Mouse (Mus musculus): ENCODE results near the gene Ctnna3. TPM values are rescaled to one million over a fixed set of nuclear protein-coding genes. Genes with fewer than 3 reads are reported as not detected.

Gene Ctnna3
- polyA plus RNA-seq, 1 experiment from 2014 or later = 0.16 TPM

DNA sequence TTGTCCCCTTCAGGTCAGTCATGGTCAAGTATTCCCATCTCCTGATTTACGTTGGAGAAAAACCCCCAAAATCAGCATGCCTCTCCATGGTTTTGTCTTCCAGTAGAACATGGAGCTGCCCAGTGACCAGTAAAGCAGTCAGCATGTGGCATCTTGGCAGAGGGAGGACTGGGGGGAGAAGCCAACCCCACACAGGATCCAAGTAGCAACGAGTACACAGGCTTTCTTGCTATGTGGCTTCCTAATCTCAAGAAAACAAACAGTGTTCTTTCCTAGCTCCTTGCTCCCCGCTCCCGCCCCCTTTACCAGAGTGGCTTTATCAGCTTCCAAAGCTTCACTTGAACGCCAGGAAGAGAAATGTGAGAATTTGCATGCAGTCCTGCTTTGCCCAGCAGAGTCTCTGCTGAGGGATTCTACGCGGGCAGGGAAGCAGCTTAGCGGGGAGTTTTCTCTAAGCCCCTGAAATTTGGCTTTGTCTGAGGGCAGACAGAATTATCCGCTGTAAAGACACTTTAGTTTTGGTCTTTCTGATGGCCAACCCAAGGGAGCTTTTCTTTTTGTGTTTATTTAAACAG lies 380.2 kb downstream of the Ctnna3 start:
- H3K27ac ChIP-seq = no peak overlapping the region
- H3K27me3 ChIP-seq (ENCODE audit: poor library complexity, severe bottlenecking) = no peaks in the 10 kb centered on the region
- no peaks in the 10 kb centered on the region for H3K9me3 ChIP-seq
- H3K4me3 ChIP-seq = no peak overlapping the region
- 23% methylated on average over 9 of the region's 9 CpGs for WGBS
- no peaks in the 10 kb centered on the region for H3K36me3 ChIP-seq (replicated peaks)
- H3K4me1 ChIP-seq = peaks cover 4% of the 10 kb centered on the region; the same call in 1 of the 2 replicates
- DNase-seq (ENCODE audit: extremely low spot score, low spot score) = no peak

DNA sequence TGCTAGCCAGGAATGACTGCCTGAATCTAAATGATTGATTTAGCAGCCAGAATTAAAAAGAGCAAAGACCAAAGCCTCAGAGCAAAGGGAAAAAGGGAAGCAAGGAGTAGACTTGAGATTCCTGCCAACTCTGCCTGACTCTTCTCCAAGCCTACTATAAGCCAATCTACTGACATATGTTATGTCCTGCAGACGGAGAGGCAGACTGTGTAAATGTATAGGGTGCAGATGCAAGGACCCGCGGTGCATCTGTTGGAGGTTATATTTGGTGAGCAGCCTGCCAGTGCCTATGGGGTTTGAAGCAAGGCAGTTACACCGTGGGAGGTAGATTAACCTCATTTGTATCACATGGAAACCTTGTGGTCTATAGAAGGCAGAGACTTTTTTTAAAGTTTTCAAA lies 409.1 kb downstream of the Ctnna3 start:
- H3K4me1 ChIP-seq = no peaks in the 10 kb centered on the region
- no peak overlapping the region for H3K4me3 ChIP-seq
- WGBS = 92% methylated on average over 4 of the region's 4 CpGs
- DNase-seq (ENCODE audit: extremely low spot score, low spot score) = no peak
- H3K36me3 ChIP-seq (replicated peaks) = no peaks in the 10 kb centered on the region
- H3K27me3 ChIP-seq (ENCODE audit: poor library complexity, severe bottlenecking) = no peaks in the 10 kb centered on the region
- H3K9me3 ChIP-seq = no peaks in the 10 kb centered on the region
- no peak overlapping the region for H3K27ac ChIP-seq

DNA sequence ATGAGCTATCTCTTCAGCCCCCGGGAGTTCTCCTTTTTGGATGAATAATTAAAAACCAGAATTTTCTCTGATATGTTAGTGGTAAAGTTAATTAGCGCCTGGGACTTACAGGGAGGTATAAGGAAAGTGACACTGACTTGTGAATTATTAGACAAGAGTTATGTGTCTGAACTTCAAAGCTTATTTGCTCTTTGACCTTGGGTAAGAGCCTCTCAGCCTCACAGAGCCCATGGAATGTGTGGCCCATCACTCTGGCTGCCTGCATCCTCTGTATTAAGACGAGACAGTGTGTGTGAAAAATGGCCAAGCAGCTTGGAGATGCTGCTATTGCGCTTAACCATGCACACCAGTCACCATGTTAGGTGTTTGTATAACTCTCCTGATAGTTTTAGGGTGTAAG lies 422.0 kb downstream of the Ctnna3 start:
- DNase-seq (ENCODE audit: extremely low spot score, low spot score) = no peak
- H3K4me1 ChIP-seq = no peaks in the 10 kb centered on the region
- no peak overlapping the region for H3K27ac ChIP-seq
- H3K36me3 ChIP-seq (replicated peaks) = no peaks in the 10 kb centered on the region
- WGBS = 85% methylated on average over 4 of the region's 4 CpGs
- no peak overlapping the region for H3K4me3 ChIP-seq
- no peaks in the 10 kb centered on the region for H3K27me3 ChIP-seq (ENCODE audit: poor library complexity, severe bottlenecking)
- H3K9me3 ChIP-seq = peaks cover 2% of the 10 kb centered on the region; the same call in 1 of the 2 replicates

DNA sequence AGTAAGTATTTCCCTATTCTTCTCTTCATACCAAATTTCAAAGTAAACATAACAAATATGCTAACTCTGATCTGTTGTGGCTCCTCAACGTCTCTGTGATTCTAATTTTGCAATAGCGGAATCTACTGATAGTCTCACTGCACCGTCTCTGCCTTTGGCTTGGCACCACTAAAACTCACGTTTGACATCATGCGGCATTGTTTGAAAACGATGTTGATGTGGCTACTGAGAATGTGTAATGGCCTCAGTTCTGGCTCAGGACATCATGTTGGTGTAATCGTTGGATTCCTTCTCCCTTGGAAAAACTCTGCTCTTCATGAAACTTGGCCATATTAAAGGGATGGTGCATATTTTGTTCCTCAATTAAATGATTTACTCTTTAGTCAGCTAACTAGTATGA lies 439.2 kb downstream of the Ctnna3 start:
- H3K4me3 ChIP-seq = no peak overlapping the region
- no peak for DNase-seq (ENCODE audit: extremely low spot score, low spot score)
- H3K9me3 ChIP-seq = no peaks in the 10 kb centered on the region
- no peaks in the 10 kb centered on the region for H3K4me1 ChIP-seq
- WGBS = 89% methylated on average over 7 of the region's 7 CpGs
- H3K27me3 ChIP-seq (ENCODE audit: poor library complexity, severe bottlenecking) = no peaks in the 10 kb centered on the region
- H3K27ac ChIP-seq = no peak overlapping the region
- no peaks in the 10 kb centered on the region for H3K36me3 ChIP-seq (replicated peaks)

DNA sequence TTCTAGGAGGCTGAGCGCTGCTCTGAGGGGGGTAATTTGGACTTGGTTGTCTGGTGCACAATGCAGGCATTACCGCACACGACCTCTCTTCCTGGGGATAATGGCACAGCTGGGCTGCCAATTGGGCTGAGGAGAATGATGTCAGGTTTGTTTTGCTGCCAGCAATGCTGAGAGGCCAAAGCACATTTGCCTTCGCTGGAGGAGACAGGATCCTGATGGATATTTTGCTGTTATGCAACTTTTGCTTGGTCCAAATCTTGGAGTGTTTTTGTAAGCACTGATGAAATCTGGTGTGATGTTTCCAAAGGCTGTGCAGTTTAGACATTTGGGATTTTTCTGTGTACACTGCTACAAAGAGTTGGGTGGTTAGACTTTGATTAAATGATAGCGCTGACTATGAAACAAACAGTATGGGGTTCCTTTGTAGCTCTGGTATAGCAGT lies 450.6 kb downstream of the Ctnna3 start:
- DNase-seq (ENCODE audit: extremely low spot score, low spot score) = no peak
- Histone ChIP-seq H3K4me3 (no peak overlapping the region), H3K27ac (no peak overlapping the region), H3K9me3 (no peaks in the 10 kb centered on the region), H3K4me1 (peaks cover 7% of the 10 kb centered on the region; the same call in 1 of the 2 replicates), H3K36me3 (replicated peaks) (no peaks in the 10 kb centered on the region), H3K27me3 (ENCODE audit: poor library complexity, severe bottlenecking) (no peaks in the 10 kb centered on the region)
- WGBS = 66% methylated on average over 5 of the region's 5 CpGs

DNA sequence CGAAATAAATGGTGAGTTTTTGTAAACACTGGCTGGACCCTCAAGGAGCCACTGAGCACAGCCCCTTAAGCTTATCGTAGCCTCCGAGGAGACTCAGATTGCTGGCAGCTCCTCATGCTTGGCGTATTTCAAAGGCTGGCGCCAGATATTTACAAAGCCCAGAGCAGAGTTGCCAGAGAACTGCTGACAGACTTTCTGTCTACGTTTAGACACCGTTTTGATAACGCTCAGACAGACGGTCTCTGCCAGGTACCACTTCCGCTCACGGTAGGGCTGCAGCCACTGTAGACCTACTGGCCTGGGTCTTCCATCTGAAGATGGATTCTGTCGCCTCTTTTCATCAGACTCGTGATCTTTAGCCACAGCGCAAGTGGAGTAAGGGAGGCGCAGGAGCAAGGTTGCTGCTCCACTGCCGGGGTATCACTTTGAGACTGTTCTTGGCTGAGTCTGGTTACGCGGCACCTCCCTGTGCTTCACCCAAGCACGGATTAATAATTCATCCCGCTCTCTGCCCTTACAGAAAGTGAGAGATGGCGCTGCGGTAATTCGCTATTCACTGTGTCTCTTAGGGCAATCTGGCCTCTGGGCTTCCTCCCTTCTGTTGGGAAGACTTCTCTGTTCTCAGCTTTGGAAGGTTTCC lies 456.7 kb downstream of the Ctnna3 start:
- 90% methylated on average over 23 of the region's 23 CpGs for WGBS
- Histone ChIP-seq H3K4me3 (no peak overlapping the region), H3K36me3 (replicated peaks) (no peaks in the 10 kb centered on the region), H3K27ac (no peak overlapping the region), H3K27me3 (ENCODE audit: poor library complexity, severe bottlenecking) (no peaks in the 10 kb centered on the region), H3K4me1 (no peaks in the 10 kb centered on the region), H3K9me3 (no peaks in the 10 kb centered on the region)
- no peak for DNase-seq (ENCODE audit: extremely low spot score, low spot score)

DNA sequence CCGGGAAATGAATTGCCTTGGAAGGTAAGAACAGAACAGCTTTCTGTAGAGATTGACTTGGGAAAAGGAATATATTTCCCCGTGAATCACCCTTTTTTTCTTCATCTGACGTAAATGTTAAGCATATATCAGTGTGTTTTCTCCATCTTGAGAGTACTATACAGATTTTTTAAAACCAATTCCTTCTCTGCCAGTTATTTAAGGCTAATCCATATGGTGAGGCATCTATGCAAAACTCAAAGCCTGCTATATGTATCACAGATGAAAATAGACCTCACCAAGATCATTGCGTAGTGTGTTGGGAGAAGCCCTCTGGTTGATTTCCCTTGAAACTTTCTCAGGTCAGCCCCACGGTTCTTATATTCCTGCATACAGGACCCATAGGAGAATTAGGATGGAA lies 464.7 kb downstream of the Ctnna3 start:
- Histone ChIP-seq H3K4me1 (no peaks in the 10 kb centered on the region), H3K27ac (no peak overlapping the region), H3K9me3 (no peaks in the 10 kb centered on the region), H3K36me3 (replicated peaks) (no peaks in the 10 kb centered on the region), H3K4me3 (no peak overlapping the region), H3K27me3 (ENCODE audit: poor library complexity, severe bottlenecking) (no peaks in the 10 kb centered on the region)
- DNase-seq (ENCODE audit: extremely low spot score, low spot score) = no peak
- WGBS = 94% methylated on average over 5 of the region's 5 CpGs

DNA sequence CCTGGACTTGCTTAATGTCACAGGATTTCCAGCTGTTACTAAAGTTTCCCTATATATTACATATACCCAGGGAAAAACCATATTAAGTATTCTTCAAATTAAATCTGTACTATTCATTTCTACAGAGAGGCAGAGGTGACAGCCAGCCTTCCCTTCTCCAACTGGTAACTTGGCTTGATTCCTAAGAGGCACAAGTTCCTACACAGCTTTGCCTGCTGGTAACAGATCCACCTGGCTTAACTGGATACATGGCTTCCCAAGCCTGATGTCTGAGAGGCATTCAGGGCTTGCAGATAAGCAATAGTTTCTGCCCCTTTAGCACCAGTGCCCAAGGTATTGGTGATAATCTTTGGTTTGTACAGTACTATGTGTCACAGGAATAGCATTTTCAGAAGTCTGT lies 470.0 kb downstream of the Ctnna3 start:
- DNase-seq (ENCODE audit: extremely low spot score, low spot score) = no peak
- H3K4me3 ChIP-seq = no peak overlapping the region
- no peaks in the 10 kb centered on the region for H3K9me3 ChIP-seq
- H3K4me1 ChIP-seq = no peaks in the 10 kb centered on the region
- H3K27ac ChIP-seq = no peak overlapping the region
- H3K36me3 ChIP-seq (replicated peaks) = no peaks in the 10 kb centered on the region
- no peaks in the 10 kb centered on the region for H3K27me3 ChIP-seq (ENCODE audit: poor library complexity, severe bottlenecking)

DNA sequence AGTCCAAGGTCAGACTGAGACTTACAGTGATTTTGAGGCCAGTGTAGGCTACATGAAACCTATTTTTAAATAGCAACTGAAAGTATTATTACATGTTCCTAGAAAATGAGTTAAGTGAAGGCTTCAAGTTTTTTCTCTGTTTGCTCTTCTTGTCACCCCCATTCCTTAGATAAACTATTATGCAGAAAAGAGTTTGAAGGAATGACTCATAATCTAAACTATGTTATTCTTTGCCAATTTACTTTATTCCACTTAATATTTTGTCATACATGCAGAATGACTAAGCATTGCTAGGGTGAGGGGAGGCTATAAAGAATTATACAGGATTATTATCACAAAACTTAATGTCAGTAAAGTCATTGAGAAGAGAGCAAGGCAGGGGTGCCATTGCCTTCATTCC lies 479.0 kb downstream of the Ctnna3 start:
- DNase-seq (ENCODE audit: extremely low spot score, low spot score) = no peak
- no peaks in the 10 kb centered on the region for H3K9me3 ChIP-seq
- no peak overlapping the region for H3K27ac ChIP-seq
- H3K4me3 ChIP-seq = no peak overlapping the region
- no peaks in the 10 kb centered on the region for H3K36me3 ChIP-seq (replicated peaks)
- no peaks in the 10 kb centered on the region for H3K4me1 ChIP-seq
- no peaks in the 10 kb centered on the region for H3K27me3 ChIP-seq (ENCODE audit: poor library complexity, severe bottlenecking)

DNA sequence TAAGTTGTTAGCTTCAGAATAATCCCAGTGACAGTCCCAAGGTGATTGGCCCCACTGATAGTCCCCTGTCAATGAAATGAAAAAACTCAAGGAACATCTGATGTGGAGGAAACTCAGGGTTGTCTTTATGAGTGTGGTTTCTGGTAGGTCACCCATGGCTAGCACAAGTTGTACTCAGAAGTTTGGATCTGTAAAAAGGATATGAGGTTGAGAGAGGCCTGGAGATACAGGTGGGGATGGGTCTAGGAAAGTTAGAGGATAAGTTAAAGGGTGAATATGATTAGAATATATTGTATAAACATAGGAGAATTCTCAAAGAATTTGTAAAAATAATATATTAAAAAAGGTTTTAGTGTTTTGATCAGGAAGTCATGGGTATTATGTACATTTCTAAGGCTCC lies 497.4 kb downstream of the Ctnna3 start, which contains the start of gene Gm10118:
Gene Gm10118 (minus strand): TSS at position 101 of the 400 bp plus-strand sequence.
- Histone ChIP-seq H3K9me3 (no peaks in the 10 kb centered on the region), H3K36me3 (replicated peaks) (no peaks in the 10 kb centered on the region), H3K4me3 (no peak within 1 kb of the TSS), H3K27ac (no peak within 1 kb of the TSS), H3K4me1 (peaks cover 10% of the 10 kb centered on the region), H3K27me3 (ENCODE audit: poor library complexity, severe bottlenecking) (no peaks in the 10 kb centered on the region)
- no peak for DNase-seq (ENCODE audit: extremely low spot score, low spot score)

DNA sequence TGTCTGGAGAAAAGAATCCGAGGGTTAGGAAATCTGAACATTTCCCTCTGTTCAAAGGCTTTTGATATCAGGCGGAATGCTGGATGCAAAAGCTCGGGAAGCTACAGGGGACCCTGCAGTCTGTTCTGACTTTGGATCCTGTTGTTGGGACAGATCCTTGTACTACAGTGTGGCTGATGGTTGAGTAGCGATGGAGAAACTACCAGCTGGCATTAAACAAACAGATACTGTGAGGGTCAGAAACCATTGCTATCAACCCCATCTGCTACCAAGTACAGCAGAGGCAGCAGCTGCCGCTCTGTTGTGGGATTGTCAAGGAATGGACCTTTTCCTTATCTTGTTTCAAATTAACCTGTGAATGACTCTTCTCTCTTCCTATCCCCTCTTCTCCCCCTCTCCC lies 504.0 kb downstream of the Ctnna3 start:
- H3K36me3 ChIP-seq (replicated peaks) = no peaks in the 10 kb centered on the region
- peaks cover 5% of the 10 kb centered on the region for H3K4me1 ChIP-seq
- no peak for DNase-seq (ENCODE audit: extremely low spot score, low spot score)
- no peaks in the 10 kb centered on the region for H3K9me3 ChIP-seq
- WGBS = 81% methylated on average over 5 of the region's 5 CpGs
- no peak overlapping the region for H3K4me3 ChIP-seq
- H3K27ac ChIP-seq = no peak overlapping the region
- H3K27me3 ChIP-seq (ENCODE audit: poor library complexity, severe bottlenecking) = no peaks in the 10 kb centered on the region

DNA sequence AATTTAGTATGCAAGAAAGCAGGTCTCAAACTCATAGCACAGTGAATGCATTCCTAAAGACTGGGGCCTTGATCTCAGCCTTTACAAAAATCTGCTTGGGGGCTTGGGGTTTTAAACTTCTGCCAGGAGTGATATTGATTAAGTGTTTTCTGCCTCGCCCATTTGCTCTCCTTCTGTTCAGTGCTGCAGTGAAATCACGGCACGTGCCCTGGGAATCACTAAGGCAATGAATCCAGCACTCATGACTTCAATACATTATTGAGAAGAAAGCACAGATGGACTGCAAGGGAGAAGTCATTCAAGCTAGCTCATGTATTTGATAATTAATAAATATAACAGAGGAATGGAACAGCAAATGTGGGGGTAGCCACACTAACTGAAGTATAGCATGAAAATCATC lies 515.6 kb downstream of the Ctnna3 start:
- Histone ChIP-seq H3K36me3 (replicated peaks) (no peaks in the 10 kb centered on the region), H3K4me1 (peaks cover 14% of the 10 kb centered on the region), H3K27ac (no peak overlapping the region), H3K27me3 (ENCODE audit: poor library complexity, severe bottlenecking) (no peaks in the 10 kb centered on the region), H3K9me3 (no peaks in the 10 kb centered on the region), H3K4me3 (no peak overlapping the region)
- no peak for DNase-seq (ENCODE audit: extremely low spot score, low spot score)
- WGBS = 80% methylated on average over 3 of the region's 3 CpGs

DNA sequence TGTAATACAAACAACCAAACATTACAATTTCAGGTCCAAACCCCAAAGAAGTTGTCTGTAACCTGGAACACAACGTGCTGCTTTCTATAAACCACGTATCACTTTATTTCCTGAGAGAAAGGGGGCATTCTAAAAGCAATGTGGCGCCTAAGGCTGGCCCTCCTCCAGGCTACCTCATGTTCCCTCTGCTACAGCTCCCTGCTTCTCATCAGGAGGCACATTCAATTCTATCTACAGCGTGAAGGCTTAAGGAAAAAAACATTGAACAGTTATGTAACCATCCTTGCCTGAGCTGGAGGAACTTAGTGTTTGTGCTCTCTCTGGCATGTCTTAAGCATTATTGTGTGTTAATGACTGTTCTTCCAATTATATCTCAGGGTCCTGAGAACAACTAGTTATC lies 517.4 kb downstream of the Ctnna3 start:
- Histone ChIP-seq H3K27ac (no peak overlapping the region), H3K4me3 (no peak overlapping the region), H3K9me3 (no peaks in the 10 kb centered on the region), H3K36me3 (replicated peaks) (no peaks in the 10 kb centered on the region), H3K4me1 (peaks cover 10% of the 10 kb centered on the region; the same call in 1 of the 2 replicates), H3K27me3 (ENCODE audit: poor library complexity, severe bottlenecking) (no peaks in the 10 kb centered on the region)
- WGBS = 83% methylated on average over 4 of the region's 4 CpGs
- no peak for DNase-seq (ENCODE audit: extremely low spot score, low spot score)

DNA sequence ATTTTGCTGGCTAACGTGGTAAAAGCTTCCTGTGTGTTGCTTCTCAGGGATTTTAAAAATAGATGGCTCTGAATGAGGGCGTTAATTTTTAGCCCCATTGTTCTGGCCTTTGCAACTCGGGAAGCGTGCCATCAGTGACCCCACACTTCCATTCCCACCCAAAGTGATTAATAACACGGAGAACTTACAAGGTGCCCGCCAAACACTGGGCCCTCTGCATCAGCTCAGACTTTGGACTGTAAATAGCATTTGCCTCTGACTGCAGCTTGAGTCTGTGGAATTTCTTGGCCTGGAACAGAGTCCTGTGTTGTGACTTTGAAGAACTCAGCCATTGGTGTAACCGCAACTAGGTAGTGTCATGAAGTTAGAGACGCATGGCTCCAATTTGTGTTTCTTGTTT lies 521.0 kb downstream of the Ctnna3 start:
- H3K27me3 ChIP-seq (ENCODE audit: poor library complexity, severe bottlenecking) = no peaks in the 10 kb centered on the region
- H3K9me3 ChIP-seq = no peaks in the 10 kb centered on the region
- WGBS = 81% methylated on average over 8 of the region's 8 CpGs
- H3K4me1 ChIP-seq = peaks cover 17% of the 10 kb centered on the region
- DNase-seq (ENCODE audit: extremely low spot score, low spot score) = no peak
- no peaks in the 10 kb centered on the region for H3K36me3 ChIP-seq (replicated peaks)
- H3K4me3 ChIP-seq = no peak overlapping the region
- no peak overlapping the region for H3K27ac ChIP-seq
